Mouse (Mus musculus): ENCODE results near the gene Hnrnpa0. TPM values are rescaled to one million over a fixed set of nuclear protein-coding genes. Genes with fewer than 3 reads are reported as not detected.
A peak's percentile ranks its signal among the peaks of the same experiment; 100 is the strongest.

Gene Hnrnpa0
- total RNA-seq, 4 experiments from 2014 or later: 91.1 to 119 (median 106) TPM

- no peak for DNase-seq (ENCODE audit: low spot score in 2 of 2)
These were observed 1.2 kb downstream of the Hnrnpa0 start for GRCm38 (mm10) chr13:58126862-58127765.

DNA sequence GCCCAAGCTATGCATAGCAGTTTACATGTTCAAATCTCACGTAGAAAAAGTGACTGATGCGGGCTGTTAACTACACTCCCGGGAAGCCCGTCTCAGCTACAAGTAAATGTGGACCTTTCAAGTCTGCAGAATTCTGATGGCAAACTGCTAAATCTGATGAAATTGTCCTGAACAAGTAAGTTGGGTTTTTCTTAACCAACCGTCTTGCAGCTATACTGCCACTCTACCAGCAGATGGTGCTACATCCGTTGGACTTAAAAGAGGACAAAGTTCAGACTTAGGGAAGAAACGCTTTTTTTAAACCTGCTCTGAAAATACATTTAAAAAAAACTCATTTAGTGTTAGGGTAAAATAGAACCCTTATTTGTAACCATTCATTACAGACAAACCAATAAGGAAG is 2.2 kb downstream of the Hnrnpa0 start:
- peak in 1 of 2 experiments; percentile 19 for DNase-seq (ENCODE audit: low spot score in 2 of 2)

DNA sequence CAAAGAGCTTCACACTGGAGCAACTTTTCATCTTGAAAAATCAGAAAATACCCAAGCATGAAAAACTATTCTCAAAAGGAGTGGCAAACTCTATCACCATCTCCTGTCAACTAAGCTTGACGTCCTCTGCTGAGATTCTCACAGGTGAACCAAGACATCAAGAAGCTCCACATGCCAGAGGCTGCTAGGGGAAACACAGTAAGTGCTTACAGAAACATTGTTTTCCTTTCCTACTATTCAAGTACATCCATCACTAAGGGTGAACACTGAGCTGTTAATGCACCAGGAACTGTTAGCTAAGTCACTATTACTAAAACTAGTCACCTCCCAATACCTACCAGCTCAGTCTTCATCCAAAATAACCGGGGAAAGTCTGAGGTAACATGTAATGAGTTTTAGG is 3.4 kb downstream of the Hnrnpa0 start:
- DNase-seq (ENCODE audit: low spot score in 2 of 2): no peak

DNA sequence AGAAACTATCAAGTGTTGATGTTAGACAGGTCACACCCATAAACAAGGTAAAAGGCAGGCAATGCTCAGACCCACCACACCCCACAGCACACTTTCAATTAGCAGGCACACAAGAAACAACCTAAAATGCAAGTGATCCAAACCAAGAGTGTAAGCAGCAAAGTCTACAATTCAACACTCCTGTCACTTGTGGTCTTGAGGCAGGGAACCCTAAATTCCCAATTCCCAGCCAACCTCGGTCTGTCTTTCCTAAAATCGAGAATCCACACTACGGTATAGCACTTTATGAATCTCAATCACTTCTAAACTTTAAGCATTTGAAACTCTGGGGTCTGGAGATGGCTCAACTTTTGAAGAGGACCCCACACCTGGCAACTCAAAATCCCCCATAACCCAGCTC is 4.1 kb downstream of the Hnrnpa0 start:
- no peak for DNase-seq (ENCODE audit: low spot score in 2 of 2)

DNA sequence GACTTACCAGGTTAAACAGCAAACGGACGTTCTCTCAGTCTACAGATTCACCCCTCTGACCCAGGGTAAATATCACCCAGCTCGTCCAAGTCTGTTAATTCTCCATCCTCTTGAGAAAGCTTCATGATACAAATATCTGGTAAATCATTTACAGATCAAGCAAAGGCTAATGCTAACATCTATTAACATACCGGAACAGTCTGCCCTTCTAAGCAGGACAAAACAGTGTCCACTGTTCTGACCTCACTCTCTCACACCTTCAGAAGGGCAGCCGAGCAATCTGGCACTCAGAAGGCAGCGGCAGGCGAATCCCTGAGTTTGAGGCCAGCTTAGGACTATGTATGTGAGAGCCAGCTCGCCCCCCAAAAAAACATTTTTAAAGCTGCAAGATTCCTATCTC is 5.0 kb downstream of the Hnrnpa0 start:
- DNase-seq (ENCODE audit: low spot score in 2 of 2): no peak

GRCm38 (mm10) chr13:58122786-58123297 is 5.5 kb downstream of the Hnrnpa0 start:
- no peak for DNase-seq (ENCODE audit: low spot score in 2 of 2)

GRCm38 (mm10) chr13:58117318-58118017 is 10.9 kb downstream of the Hnrnpa0 start:
- no peak for DNase-seq (ENCODE audit: low spot score in 2 of 2)

DNA sequence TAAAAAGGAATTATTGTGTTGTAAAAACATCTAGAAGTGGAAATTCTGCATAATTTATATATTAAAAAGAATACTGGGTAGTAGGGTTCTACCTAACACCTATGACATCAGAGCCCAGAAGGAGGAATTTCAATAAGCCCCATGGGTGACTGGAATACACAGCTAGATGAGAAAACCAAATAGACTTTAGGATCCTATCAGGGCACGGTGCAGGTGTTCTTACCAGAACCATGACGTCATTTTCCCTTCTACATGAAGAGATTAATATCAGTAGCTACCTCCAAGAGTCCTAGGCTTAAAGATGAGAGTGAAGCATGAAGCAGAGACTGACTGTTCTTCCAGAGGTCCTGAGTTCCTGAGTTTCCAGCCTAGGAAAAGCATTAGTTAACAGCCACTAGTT is 11.6 kb downstream of the Hnrnpa0 start:
- no peak for DNase-seq (ENCODE audit: low spot score in 2 of 2)

GRCm38 (mm10) chr13:58115227-58115626 is 13.1 kb downstream of the Hnrnpa0 start:
- DNase-seq (ENCODE audit: low spot score in 2 of 2): no peak

- DNase-seq (ENCODE audit: low spot score in 2 of 2): peak; percentile 72 to 79
These were observed 15.1 kb downstream of the Hnrnpa0 start, which contains the start of gene Klhl3 for GRCm38 (mm10) chr13:58113061-58113900. Gene Klhl3, minus strand, starts transcription at chr13:58113592.

GRCm38 (mm10) chr13:58112601-58113041 is 15.7 kb downstream of the Hnrnpa0 start:
- DNase-seq (ENCODE audit: low spot score in 2 of 2): peak in 1 of 2 experiments; percentile 16

DNA sequence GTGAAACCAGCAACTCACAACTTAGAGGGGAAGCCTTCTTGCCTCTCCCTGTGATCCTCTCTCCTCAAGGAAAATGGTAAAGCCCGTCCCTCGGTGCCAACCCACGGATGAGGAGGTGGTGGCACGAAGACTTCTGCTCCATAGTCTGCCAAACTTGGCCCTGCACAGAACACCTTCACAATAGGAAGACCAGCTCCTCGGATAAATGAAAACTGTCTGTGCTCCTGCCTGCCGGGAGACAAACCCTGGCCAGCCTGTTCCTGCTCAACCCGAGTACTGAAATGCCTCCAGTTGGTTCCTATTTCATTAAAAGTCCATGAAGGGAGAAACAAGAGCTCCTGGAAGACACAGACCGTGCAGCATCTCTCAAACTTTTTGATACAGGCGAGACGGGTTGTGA is 16.2 kb downstream of the Hnrnpa0 start:
- peak in 1 of 2 experiments; percentile 36 for DNase-seq (ENCODE audit: low spot score in 2 of 2)

- DNase-seq (ENCODE audit: low spot score in 2 of 2): peak in 1 of 2 experiments; percentile 19
These were observed 17.1 kb downstream of the Hnrnpa0 start for GRCm38 (mm10) chr13:58111306-58111705.

DNA sequence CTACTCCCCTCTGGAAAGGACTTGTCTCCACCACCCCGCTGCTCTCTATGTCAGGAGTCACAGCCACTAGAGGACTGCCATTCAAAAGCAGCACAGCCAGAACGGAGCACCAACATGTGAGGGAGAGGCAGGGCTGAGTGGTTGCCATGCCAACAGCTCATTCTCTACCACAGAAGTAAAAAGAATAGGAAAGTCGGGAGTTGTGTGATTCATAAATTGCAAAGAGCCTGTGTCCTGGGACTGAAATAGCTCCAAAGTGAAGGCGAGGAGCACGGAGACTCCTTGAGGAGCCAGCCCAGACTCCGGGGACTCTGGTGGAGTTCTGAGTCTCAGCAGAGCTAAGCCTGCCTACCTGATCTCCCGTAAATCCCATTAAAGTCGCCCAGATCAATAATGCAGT is 37.7 kb downstream of the Hnrnpa0 start:
- peak; percentile 57 to 62 for DNase-seq (ENCODE audit: low spot score in 2 of 2)

DNA sequence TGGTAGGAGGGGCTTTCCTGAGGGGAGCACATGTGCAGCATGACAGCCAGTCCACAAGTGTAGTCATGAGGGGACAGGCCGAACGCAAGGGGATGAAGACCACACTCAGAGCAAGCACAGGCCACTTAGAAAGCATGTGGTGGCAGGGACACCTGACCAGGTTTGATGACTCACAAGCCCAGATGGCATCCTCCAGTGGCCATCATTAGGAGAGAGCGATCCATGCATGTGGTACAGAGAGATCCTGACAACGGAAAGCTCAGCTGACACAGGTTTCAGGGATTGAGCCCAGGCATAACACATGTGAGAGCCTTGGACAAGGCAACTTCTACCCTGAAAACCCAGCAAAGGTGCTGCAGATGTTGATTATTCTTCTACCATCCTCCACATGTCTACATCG is 44.0 kb downstream of the Hnrnpa0 start:
- DNase-seq (ENCODE audit: low spot score in 2 of 2): no peak

- no peak for DNase-seq (ENCODE audit: low spot score in 2 of 2)
These were observed 44.8 kb downstream of the Hnrnpa0 start for GRCm38 (mm10) chr13:58083521-58083920.

DNA sequence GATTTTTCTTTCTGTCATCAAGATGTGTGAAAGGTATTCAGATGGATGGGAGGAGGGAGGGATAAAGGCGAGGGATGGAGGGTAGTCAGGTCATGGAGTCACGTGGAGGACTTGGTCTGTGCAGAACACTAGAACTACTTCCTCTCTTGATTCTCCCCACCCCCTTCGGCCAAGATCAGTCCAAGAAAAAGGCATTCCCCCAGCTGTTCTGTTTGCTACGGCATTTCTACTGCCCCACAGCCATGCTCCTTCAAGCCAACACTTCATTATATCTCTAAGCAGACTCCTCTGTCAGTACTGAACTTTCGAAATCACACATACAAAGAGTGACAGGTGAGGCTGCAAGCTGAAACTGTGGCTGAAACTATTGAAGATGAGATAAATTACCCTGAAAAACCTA is 45.3 kb downstream of the Hnrnpa0 start:
- no peak for DNase-seq (ENCODE audit: low spot score in 2 of 2)

DNA sequence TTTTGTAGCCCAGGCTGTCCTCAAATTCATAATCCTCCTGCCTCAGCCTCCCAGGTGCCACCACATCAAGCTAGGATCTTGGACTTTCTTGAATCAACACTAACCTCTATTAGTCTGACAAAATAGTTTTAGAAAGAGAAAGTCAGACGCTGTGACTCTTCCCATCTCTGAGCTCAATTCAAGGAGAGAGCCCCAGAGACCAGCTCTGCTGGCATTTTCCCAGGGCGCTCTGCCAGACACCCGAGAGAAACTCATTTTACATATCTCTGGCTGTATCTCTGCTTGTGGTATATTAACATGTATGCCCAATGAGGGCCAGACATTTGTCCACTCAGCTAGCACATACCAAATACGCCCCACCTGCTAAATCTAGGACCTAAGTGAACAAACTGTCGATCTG is 50.0 kb downstream of the Hnrnpa0 start:
- no peak for DNase-seq (ENCODE audit: low spot score in 2 of 2)

Measured in layer of hippocampus, adult 8-10 months (tissue).